Mouse (Mus musculus): Measurements from ENCODE around the gene Camta1. TPM values are rescaled to one million over a fixed set of nuclear protein-coding genes. Genes with fewer than 3 reads are reported as not detected.

Gene Camta1
- total RNA-seq, 2 experiments from 2014 or later, result 152 to 172 TPM

DNA sequence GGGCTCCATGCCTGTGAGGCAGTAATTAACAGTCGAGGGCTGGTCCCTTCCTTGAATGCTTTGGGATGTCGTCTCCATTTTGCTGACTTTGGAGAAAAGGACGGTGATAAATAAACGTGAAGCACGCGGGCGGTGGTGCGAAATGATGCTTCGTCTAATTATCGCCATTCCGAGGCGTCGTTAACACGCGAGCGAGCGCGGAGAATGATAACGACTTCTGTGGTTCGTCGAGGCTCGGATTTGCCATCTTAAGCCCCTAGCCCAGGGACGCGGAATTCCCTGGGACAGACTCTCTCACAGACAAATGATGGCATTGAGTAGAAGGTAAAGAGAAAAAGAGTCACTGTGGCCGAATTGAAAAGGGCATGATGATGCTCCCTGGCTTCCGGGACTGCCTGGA is 485.4 kb downstream of the Camta1 start:
- DNase-seq, result no peak

GRCm38 (mm10) chr4:151372855-151373566 is 488.7 kb downstream of the Camta1 start:
- no peak for DNase-seq

DNA sequence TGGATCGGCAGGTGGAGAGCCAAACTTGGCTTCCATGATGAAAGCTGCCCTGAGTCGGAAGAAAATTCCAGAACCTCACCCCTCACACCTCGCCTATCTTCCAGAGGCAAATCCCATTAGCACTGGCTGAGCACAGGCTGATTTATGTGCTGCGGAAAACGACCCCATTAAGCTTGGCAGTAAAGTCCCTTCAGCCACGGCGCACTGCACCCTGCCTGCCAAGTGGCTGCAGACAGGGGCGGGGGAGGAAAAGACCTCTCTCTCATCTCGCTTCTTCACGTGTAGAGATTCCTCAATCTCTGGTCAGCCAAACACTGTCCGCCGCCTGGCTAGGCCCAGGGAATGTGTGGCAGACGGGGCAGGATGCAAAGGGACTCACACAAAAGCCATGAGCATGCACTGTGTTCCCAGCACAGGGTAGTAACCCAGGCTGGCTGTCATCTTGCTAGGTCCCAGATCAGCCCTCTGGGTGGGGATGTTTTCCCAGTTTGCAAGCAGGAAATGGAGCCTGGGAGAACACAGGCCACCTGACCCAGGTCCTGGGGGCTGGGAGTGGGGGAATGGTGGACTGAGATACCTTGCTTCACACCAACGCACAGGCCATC is 494.6 kb downstream of the Camta1 start:
- DNase-seq, result no peak

DNA sequence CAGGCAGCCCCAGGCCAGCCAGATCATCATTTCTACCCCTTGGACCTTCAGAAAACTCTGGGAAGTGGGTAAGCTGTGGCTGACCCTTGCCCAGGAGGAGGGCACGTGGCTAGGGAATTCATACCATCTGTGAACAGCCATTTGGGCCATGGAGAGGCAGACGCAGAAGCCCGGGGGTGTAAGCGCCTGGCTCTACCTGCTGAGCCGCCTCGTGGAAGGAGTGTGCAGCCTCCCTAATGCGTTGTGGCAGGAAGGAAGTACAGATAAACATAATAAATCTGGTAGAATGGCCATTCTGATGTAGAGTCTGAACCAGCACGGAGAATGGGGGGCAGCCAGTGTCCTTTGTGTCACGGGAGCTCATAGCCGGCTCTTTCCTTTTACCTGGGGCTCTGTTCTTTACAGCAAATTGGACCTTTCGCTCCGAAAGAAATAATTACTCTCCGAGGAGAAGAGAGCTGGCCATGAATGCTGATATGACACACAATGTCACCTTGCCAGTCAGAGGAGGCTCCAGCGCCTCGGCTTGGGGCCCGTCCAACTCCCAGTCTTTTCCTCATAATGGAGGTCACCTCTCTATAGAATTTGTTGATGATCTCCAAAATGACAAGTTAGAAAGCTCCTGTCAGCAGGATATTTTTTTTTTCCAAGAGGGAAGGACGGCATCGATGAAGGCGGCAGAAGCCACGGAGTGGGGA is 500.6 kb downstream of the Camta1 start:
- peak; percentile 29 for DNase-seq

GRCm38 (mm10) chr4:151355505-151355904 is 506.2 kb downstream of the Camta1 start:
- no peak for DNase-seq

GRCm38 (mm10) chr4:151352791-151353190 is 508.9 kb downstream of the Camta1 start:
- no peak for DNase-seq

DNA sequence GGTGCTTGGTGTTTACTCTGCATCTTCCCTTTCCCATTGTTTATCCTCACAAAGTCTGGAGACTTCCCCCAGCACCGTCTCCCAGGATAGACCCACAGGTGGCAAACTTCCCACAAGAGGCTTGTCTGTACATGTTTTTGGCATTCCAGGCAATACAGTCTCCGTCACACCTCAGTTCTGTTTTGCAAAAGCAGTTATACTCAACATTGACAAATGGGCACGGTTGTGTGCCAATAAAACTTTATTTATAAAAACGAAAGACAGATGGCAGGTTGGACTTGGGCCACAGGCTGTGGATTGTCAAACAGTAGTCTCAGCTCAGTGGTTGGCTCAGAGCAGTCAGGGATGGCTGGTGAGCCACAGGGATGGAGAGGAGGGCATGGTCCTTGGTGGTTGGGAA is 509.4 kb downstream of the Camta1 start:
- no peak for DNase-seq

- no peak for DNase-seq
Measured at GRCm38 (mm10) chr4:151351757-151352156, 509.9 kb downstream of the Camta1 start.

- DNase-seq, result no peak
Measured at GRCm38 (mm10) chr4:151347620-151348019, 514.1 kb downstream of the Camta1 start.

DNA sequence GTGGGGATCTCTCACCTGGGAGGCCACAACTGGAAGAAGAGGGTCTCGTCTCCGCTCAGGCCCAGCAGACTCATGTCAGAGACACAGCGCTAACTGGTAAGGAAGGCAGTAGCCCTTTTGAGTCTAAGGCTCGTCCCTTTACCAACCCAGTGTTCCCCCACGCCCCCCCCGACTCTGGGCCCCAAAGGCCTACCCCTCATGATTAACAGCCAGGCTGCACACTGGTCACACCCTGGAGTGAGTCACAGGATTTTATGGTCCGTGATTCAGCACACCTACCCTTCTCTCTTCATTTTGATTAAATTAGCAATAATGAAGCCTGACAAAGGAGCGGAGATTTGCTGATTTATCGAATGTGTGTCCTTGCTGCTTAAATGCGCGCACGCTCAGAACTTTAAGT is 515.0 kb downstream of the Camta1 start:
- no peak for DNase-seq

DNA sequence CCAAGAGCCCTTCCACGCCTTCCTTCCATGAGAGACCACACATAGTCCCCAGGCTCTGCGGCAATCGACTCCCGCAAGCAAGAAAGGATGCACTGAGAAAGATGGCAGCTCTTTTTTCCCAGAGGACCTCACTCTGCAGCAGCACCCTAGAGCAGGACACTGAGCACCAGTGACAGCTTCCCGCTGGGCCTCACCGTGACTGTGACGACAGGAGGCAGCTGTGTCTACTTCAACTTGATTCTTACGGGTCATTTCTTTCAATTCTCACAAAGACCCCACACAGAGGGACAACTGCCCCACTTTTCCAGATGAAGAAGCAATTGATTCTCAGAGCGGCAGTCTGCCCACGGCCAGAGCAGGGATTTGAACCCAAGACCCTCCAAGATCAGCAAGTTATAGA is 516.9 kb downstream of the Camta1 start:
- DNase-seq, result no peak

DNA sequence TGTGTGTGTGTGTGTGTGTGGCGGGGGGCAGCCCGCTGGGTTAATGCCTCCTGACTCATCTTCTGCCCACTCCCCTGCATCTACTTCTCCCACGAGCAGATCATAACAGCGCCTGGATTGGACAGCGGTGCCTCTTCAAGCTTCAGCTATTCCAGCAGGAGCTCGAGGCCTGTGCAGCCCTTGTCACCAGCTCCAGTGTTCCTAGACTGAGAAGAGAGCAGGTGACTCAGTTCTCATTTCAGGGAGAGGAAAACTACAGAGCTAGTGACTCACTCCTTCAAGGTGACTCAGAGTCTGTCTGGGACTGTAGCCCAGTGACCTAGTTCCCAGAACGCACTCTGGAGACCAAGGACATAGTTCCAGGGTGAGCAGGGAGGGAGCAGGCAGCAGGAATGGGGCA is 522.3 kb downstream of the Camta1 start:
- DNase-seq, result no peak

DNA sequence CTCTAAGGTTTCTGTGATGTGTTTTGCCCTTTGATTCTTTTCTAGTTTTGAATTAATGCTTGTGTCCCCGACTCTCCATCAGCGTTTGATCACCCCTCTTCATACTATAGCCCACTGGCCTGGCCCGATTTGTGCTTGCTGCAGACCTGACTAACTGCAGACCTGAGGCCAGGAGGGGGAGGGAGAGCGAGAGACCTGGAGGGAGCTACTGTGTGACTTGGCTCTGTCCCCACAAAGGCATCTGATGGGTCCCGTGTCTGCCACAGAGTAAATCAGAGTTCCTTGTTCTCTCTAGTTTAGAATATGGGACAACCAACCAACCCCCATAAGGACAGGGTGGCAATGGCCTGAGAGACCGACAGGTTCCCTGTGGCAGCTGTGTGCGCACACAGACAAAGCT is 522.7 kb downstream of the Camta1 start:
- DNase-seq, result no peak

GRCm38 (mm10) chr4:151337543-151337942 is 524.1 kb downstream of the Camta1 start:
- no peak for DNase-seq

DNA sequence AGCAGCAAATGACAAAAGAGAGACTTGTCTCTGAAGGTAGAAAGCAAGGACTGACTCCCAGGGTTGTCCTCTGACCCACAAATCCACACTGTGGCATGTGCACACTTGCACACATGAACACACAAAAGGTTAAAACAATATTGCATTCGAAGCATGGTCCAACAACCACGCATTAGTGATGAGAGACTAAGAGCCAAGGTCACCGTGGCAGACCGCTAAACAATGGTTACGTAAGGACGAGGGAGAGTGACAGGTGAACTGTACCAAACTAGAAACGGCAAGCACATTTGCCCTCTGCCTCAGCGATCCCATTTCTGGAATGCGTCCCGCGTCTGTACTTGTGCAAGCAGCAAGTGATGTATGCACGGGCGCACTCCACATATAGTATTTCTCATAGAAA is 525.3 kb downstream of the Camta1 start:
- no peak for DNase-seq

DNA sequence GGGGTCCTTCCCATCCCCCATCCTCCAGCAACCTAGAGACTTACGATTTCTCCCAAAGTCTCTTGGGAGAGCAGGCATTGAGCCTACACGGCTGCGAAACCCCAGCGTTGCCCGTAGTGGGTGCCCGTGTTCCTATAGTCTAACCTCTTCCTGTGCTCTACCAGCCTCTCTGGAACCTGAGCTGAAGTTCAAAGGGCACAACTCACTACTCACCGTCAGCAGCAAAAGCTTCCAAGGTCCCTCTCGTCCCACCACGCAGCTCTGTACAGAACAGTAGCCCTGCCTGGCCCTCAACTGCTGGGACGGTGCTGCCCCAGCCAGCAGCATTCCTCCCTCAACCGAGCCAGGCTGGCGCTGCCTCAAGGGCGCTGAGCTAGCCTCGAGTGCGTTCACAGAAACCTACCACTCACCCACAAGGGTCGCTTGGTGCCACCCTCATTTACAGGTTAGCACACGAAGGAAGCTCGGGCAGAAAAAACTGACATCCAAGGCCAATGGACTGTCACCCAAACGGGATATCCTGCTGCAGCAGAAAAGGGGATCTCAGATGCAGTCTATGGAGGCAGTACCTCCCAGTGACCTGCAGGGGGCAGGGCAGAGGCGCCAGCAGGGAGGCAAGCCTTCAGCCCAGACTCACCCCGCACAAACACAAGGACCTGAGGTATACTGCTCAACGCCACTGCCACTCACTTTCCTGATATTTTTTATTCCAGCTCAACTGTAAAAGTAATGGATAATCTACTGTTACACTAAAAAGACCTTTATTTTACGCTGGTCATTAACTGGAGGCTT is 526.5 kb downstream of the Camta1 start:
- DNase-seq, result peak; percentile 63

DNA sequence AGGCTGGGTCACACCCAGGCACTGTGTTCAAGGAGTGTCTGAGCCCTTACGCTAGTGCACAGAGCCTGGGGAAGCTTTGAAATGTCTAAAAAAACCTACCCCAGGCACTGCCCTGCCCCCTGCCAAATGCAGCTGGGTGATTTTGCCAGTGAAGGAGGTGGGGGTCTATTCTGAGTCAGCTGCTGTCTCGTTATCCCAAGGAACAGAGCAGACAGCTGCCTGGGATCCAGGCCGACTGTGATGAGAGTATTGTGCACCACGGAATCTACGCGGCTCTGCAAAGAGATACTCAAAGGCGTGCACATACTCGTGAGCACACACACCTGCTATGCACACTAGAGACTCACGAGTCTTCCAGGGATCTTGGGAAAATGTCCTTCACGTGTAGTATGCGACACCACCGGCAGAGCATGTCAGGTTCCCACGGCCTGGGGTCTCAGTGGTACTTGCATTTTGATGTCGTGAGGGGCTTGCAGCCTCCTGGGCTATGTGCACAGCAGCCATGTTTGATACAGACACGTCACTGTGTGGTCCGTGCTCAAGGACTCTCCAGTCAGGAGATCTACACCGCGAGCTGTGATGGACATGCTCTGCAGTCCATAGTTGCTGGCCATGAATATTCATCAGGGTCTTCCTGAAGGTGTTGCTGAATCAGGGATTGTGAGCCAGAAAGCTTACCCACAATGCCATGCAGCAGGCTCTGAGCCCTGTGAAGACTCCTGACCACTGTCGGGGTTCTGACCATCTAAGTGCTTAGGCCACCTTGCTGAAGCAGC is 529.4 kb downstream of the Camta1 start:
- DNase-seq, result no peak

GRCm38 (mm10) chr4:151330983-151331382 is 530.7 kb downstream of the Camta1 start:
- no peak for DNase-seq

DNA sequence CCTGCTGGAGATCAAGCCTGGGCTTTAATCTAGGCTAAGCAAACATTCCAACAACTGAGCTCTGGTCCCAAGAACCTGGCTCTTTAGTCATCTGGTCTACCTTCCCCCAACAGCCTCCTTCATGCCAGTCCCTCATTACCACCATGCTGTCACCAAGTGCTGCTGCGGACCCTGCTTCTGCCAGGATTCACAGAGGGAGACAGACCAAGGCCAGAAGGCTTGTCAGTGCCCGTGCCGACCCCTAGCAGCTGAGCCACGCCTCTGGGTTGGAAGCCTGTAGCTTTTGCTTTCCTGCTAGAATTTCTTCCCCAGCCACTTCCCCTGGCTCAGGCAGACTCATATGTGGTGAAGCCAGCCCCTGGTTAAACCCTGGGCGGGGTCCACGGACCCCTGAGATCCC is 533.6 kb downstream of the Camta1 start:
- no peak for DNase-seq

GRCm38 (mm10) chr4:151326971-151327686 is 534.5 kb downstream of the Camta1 start:
- no peak for DNase-seq

- no peak for DNase-seq
Measured at GRCm38 (mm10) chr4:151316428-151316827, 545.2 kb downstream of the Camta1 start.

DNA sequence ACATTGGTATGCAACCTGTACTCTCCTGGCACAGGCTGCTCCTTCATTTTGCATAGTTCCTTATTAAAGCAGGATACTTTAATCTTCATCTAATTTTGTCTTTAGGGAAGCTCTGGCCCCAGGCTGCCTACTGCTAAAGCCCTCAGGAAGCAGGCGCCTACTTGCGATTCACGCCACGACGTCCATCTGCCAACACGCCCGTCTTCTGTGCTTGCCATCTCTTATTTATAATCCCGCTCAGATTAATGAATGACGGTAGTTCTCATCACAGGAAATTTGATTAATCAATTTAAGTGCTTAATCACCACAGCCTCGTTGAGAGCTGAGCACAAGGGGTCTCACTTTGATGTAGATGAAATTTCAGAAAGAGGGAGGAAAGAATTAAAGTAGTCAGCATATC is 546.0 kb downstream of the Camta1 start:
- no peak for DNase-seq
